Mouse (Mus musculus): Measurements from ENCODE around the gene Prss43.

- TF ChIP-seq CTCF (IDR thresholded peaks at IDR 0.05; ENCODE audit: control insufficient read depth, insufficient read depth, low read length), result no peak
- no peak for TF ChIP-seq POLR2A (IDR thresholded peaks at IDR 0.05; ENCODE audit: borderline replicate concordance, control insufficient read depth, low read depth, low read length)
These were observed 44.8 kb upstream of the Prss43 start for GRCm38 (mm10) chr9:110781731-110782130.

All from bone marrow, adult 2 months (tissue).